Mouse (Mus musculus) adrenal gland, postnatal 25 days (tissue): ENCODE measurements at regions not wholly inside any gene's neighbourhood (a gene's known extent, or its start where the extent isn't known, plus 50 kb on each side); places are given as distances from the start of the nearest gene placed in this dataset.

Source experiments
- DNase-seq: peaks from one replicate; pipeline ENCODE4 v3.0.0; 2021; ENCODE audit warnings: mixed read lengths

GRCm38 (mm10) chr10:17203416-17204110 lies 519.5 kb upstream of the Cited2 start:
- no peak for DNase-seq

DNA sequence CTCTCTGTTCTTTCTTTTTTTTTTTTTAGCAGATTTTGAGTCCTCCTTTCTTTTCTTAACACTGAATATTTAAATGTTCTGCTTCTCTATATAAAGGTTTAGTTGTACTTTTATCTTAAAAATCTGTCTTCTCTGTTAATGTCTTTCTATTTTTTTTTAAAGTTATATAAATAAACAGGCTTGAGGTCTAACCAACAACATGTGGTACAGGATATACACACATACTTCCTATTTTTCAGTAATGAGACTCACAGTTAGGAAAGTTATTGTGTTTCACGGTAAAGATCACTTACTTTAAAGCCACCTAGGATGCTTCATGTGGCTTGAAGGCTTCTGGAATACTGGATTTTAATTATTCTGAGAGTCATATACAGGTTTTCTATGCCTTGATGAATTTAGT lies 518.9 kb upstream of the Cited2 start:
- DNase-seq: no peak

GRCm38 (mm10) chr10:17212551-17213309 lies 510.3 kb upstream of the Cited2 start:
- no peak for DNase-seq

GRCm38 (mm10) chr10:17213310-17214064 lies 509.5 kb upstream of the Cited2 start:
- DNase-seq: no peak

DNA sequence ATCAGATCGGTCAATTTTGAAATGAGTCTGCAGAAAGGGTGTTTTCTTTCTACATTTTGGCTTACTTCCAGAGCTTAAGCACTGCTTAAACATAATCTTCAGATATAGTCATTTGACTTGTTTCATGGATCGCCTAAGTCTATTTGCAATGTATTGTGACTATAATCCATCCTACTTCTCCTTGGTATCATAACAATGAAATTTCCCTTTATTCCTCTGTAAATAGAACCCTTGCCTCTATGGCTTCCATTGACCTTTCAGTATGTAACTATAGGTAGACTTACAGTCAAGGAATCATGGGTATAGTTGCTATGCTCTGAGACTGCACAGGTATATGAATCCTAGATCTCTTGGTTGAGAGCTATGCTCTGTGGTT lies 509.0 kb upstream of the Cited2 start:
- DNase-seq: no peak

- DNase-seq: no peak
Measured at GRCm38 (mm10) chr10:17215029-17215428, 508.0 kb upstream of the Cited2 start.

GRCm38 (mm10) chr10:17221495-17221894 lies 501.5 kb upstream of the Cited2 start:
- no peak for DNase-seq

GRCm38 (mm10) chr10:17225727-17226126 lies 497.3 kb upstream of the Cited2 start:
- no peak for DNase-seq

- DNase-seq: no peak
Measured at GRCm38 (mm10) chr10:17230040-17230818, 492.8 kb upstream of the Cited2 start.

DNA sequence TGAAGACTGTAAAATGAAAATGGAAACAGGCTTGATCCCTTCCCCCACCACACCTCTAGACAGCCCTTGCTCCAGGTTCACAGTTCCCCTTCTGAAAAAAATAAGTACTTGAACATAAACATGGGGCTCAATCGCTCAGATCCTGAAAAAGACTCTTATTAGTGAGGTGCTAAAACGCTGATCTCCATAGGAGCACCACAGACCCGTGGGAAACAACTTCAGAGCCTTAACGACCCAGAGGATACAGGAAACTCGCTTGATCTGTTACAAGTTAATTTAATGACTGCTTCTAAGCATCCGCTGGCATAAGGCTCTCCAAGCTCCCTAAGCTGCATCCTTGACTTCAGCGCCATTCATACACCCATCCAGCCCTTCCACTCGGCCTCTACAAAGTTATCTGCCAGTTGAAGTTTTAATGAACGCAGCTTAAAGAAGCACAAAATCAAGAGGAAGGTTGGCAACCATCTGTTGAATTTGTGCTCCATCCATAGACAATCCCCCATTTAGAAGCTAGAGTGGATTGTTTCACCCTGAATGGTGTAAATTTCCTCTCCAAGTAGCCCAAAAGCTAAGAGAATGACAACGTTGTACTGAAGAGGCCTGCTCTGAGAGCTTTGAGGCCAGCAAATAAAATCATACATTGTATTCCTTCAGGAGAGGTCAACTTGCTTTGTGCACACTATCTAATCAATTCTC lies 486.9 kb upstream of the Cited2 start:
- DNase-seq: no peak

DNA sequence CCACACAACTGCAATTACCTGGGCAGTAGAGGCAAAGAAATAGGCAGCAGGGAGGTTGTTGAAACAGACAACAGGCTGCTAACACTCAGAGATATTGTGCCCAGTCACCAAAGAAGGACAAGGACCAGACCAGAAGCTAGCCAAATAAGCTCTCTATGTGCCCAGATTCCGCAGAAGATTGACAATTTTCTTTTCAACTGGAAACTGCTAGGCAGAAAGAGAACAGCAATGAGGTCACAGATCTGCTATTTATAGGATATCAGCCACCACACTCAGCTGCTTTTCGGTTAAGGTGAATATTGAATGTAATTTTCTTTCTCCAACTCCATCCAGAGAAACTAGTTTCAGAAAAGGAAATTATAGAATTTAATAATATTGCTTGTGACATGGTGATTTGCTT lies 486.3 kb upstream of the Cited2 start:
- no peak for DNase-seq

DNA sequence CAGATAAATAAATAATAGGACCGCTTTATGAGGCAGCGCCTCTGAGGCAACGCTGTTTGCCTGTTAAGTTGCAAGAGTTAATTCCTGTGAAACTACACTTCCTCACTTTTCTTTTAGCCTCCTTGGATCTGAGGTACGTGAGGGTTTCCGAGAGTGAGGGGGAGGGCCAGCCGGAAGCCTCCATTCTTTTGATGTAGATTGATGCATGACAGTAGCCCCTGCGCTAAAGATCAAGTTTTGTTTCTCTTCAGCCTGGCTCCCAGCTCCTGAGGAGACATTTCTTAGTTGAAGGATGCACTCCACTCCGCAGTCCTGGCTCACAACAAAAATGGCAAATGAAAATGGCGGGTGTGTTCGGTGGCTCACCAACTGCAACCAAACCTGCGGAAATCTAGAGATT lies 485.6 kb upstream of the Cited2 start:
- DNase-seq: no peak

DNA sequence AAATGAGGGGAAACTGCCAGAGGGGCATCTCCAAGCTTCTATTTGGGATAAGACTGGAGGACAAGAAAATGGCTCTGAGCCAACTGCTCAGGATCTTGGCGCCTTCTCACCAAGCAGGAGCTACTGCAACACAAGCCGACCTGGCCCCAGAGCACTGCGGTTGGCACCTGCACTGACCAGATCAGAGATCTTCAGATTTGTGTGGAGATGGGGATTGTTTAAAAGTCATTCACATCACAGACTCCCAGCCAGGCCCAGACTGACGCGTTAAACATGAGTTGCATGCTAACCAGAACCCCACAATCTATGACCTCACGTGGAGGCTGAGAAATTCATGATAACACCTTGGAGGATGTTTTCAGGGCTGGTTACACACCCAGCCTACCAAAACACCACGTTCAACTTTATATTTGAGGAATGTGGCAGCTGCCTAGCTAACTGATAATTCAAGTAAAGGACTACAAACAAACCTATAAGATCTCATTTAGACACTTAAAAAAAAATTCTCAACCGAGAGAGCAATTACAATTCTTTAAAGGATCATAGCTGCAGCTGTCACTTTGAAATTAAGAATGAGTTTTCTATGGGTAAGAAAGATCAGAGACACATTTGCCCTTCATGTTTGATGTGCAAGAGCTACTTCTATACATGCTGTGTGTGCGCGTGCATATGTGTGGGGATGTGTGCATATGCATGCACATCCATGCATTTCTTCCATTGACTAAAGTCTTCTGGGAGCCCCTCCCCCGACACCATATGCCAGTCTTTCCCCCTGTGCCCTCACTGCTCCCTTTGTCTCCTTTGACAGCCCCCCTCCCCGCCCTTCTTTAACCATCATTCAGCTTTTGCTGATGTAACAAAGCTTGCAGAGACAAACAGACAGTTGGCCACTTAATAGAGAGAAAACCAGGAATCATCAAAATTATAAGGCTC lies 484.8 kb upstream of the Cited2 start:
- no peak for DNase-seq

- DNase-seq: no peak
Measured at GRCm38 (mm10) chr10:17248270-17248669, 474.7 kb upstream of the Cited2 start.

GRCm38 (mm10) chr10:17253040-17253439 lies 470.0 kb upstream of the Cited2 start:
- DNase-seq: no peak

- no peak for DNase-seq
Measured at GRCm38 (mm10) chr10:17260154-17260553, 462.9 kb upstream of the Cited2 start.

DNA sequence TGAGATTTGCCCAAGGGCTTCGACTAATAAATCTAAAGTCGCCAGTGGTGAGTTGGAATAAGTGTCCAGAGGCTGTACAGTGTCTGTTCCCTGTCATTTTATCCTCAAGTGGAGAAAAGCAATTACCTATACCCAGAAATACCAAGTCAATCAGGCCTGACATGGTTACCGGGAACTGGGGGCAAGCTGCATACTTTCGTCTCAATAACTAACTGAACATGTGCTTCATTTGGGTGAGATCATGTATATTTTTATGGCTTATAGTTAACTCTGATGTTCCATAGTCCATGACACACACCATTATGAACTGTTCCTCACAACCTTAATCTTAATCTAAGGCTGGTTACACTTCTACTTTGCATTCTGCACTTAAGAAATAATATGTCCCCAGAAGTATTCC lies 462.4 kb upstream of the Cited2 start:
- no peak for DNase-seq

- no peak for DNase-seq
Measured at GRCm38 (mm10) chr10:17261192-17261824, 461.7 kb upstream of the Cited2 start.

- DNase-seq: no peak
Measured at GRCm38 (mm10) chr10:17261825-17262205, 461.2 kb upstream of the Cited2 start.

DNA sequence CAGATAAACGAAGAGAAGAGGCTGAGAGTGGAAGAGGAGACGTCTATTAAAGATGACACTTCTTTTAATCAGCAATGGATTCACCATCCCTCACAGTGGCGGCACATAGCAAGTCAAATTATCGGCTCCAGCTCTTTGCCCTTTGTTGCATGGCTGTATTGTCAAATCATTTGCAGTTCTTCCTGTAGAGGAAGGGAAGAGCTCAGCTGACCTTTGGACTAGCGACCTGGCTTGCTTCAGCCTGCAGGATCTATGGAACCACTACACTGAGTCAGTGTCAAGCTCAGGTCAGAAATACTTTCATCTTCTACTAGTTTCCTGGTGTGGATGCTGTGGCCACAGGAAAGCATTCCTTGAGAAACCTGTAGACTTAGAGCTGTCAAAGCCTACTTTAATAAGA lies 450.4 kb upstream of the Cited2 start:
- no peak for DNase-seq
